Mouse (Mus musculus) thymus, adult 2 months (tissue): ENCODE measurements around the gene 2010111I01Rik. TPM values are rescaled to one million over a fixed set of nuclear protein-coding genes. Genes with fewer than 3 reads are reported as not detected.

Experiments
- DNase-seq: peaks from one replicate; pipeline ENCODE4 v3.0.0; 2021
- H3K27ac ChIP-seq: fragments of 200-500 bp; 2 replicates; pipeline ENCODE4 v1.5.1; 2012; ENCODE audit warnings: low read length, control low read depth; ENCODE audit not compliant: control insufficient read depth, insufficient read depth
- H3K27me3 ChIP-seq: fragments of 200-500 bp; 2 replicates; pipeline ENCODE4 v1.6.1; 2012; ENCODE audit warnings: mild to moderate bottlenecking, low read length, moderate library complexity, mixed read lengths; ENCODE audit not compliant: control insufficient read depth, insufficient read depth
- H3K36me3 ChIP-seq: fragments of 200-500 bp; 2 replicates; pipeline ENCODE4 v1.6.1; 2012; ENCODE audit warnings: mild to moderate bottlenecking, low read length, moderate library complexity; ENCODE audit not compliant: control insufficient read depth, insufficient read depth
- H3K4me1 ChIP-seq: fragments of 200-500 bp; replicated peaks from 2 replicates; pipeline ENCODE4 v1.6.1; 2012; ENCODE audit warnings: low read length; ENCODE audit not compliant: control insufficient read depth, insufficient read depth
- H3K4me3 ChIP-seq: fragments of 200-500 bp; 2 replicates; pipeline ENCODE4 v1.5.1; 2012; ENCODE audit warnings: mild to moderate bottlenecking, low read length, control low read depth, moderate library complexity; ENCODE audit not compliant: control insufficient read depth, insufficient read depth
- CTCF ChIP-seq: fragments of 200-500 bp; IDR thresholded peaks from 2 replicates; pipeline ENCODE4 v1.5.1; 2012; ENCODE audit warnings: mild to moderate bottlenecking, control low read depth, low read length, moderate library complexity, borderline replicate concordance; ENCODE audit not compliant: control insufficient read depth, poor library complexity, insufficient read depth; ENCODE audit errors: extremely low read depth
- POLR2A ChIP-seq: fragments of 200-500 bp; IDR thresholded peaks from 2 replicates; pipeline ENCODE4 v1.6.1; 2012; ENCODE audit warnings: mild to moderate bottlenecking, low read length, control low read depth, moderate library complexity; ENCODE audit not compliant: control insufficient read depth, poor library complexity, insufficient read depth; ENCODE audit errors: extremely low read depth
- WGBS: fragments of 180-500 bp; shearing (Covaris S2); methylation state at CpG from one replicate; pipeline ENCODE4 v1.1.7; 2018; 5-methylcytosine and 5-hydroxymethylcytosine counted together
- polyA plus RNA-seq: library from polyadenylated mRNA; depleted of rRNA; stranded (reverse); fragments of >200 nt; gene quantifications from 2 replicates; pipeline ENCODE4 v1.2.3, GENCODE M21; 2012

Gene 2010111I01Rik
- polyA plus RNA-seq, 1 experiment, result 61.4 TPM

DNA sequence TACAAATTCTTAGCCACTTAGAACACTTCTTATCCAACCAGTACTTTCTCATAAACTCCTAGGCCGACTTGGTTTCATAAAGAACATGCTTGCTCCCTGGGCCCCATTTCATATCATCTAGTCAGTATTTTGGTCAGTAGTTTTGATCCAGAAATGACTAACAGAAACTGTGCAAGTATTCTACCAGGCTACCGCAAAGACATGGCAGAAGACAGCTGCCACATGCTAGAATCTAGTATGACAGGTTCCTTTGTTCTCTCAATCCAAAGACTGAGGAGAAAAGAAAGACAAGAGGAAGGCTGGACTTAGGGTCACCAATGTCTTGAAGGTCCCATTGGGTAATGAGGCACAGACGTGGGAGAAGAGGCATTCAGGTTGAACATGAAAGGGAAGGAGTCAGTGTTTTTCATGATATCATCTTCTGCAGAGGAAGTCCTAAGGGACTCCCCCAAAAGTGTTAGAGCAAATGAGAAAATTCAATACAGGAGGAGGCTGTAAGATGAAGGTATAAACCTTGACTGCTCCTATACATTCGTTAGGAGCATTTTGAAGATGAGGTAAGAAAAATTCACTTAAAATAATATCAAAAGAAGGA is 216.0 kb downstream of the 2010111I01Rik start:
- Histone ChIP-seq H3K27ac (no peak overlapping the region), H3K4me3 (no peak overlapping the region), H3K4me1 (no peaks in the 10 kb centered on the region), H3K36me3 (no peaks in the 10 kb centered on the region), H3K27me3 (no peaks in the 10 kb centered on the region)
- WGBS, result 85% methylated on average over 4 of the region's 4 CpGs
- TF ChIP-seq CTCF, result no peak
- no peak for TF ChIP-seq POLR2A
- DNase-seq, result no peak

DNA sequence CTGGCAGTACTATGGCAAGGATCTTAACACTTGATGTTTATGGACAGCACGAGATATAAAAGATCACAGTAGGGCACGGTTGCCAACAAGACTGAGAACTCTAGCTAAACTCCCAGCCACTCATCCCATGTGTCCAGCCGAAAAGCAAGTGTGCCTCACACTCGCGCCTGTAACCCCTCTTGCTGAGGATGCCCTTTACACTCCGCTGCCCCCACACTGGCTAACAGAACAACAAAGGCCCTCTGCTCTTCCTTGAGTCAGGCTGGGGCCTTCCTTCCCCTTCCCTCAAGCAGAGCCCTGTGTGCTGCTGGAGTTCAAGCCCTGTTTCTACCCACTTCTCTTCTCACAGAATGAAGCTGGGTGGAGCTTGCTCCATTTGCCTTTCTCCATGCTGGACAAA is 220.3 kb downstream of the 2010111I01Rik start:
- no peak overlapping the region for H3K4me3 ChIP-seq
- H3K36me3 ChIP-seq, result no peaks in the 10 kb centered on the region
- no peak for DNase-seq
- WGBS, result 93% methylated on average over 6 of the region's 6 CpGs
- no peak for TF ChIP-seq POLR2A
- no peak for TF ChIP-seq CTCF
- H3K4me1 ChIP-seq, result peaks cover 12% of the 10 kb centered on the region
- H3K27me3 ChIP-seq, result no peaks in the 10 kb centered on the region
- H3K27ac ChIP-seq, result no peak overlapping the region

DNA sequence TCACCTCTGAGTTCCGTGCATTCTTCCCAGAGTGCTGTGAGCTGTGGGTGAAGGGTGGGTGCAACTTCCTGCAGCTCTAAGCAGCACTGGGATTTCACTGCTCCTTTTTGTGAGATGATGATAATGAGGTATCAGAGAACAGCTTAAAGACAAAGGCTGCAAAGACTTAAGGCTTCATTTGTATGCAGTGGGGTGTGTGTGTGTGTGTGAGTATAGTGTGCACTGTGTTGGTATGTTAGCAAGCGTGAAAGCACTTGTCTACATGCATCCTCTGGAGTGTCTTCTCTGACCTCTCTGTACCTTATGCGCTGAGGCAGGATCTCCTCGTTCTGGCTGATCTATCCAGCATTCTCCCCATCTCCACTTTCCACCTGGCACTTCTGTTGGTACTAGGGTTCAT is 221.5 kb downstream of the 2010111I01Rik start:
- no peak for TF ChIP-seq POLR2A
- no peak for TF ChIP-seq CTCF
- no peak for DNase-seq

DNA sequence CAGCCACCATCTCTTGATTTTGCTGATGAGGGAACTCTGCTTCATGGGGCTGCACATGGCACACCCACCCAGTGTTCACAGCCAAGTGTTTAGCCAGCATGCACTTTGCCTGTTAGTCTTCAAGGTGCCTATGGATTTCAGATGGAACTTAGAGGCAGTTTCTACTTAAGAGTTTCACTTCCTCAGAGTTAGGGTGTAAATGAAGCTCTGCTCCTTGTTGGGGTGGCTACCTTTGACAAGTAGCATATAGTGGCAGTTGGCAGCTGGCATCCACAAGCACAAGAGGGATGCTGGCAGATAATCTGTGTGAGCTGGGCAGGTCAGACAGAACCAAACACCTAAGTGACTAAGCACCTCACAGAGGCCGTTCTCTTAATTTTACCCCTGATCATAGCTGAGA is 221.9 kb downstream of the 2010111I01Rik start:
- TF ChIP-seq CTCF (no peak), POLR2A (no peak)
- DNase-seq, result no peak
- H3K27ac ChIP-seq, result no peak overlapping the region; the same call in 1 of the 2 replicates
- 87% methylated on average over 1 of the region's 1 CpGs for WGBS
- H3K27me3 ChIP-seq, result no peaks in the 10 kb centered on the region
- H3K4me1 ChIP-seq, result peaks cover 12% of the 10 kb centered on the region
- H3K4me3 ChIP-seq, result no peak overlapping the region
- no peaks in the 10 kb centered on the region for H3K36me3 ChIP-seq

More for the DNA sequence above, 221.5 kb downstream of the 2010111I01Rik start:
- peaks cover 12% of the 10 kb centered on the region for H3K4me1 ChIP-seq
- no peak overlapping the region for H3K27ac ChIP-seq
- H3K4me3 ChIP-seq, result no peak overlapping the region
- no peaks in the 10 kb centered on the region for H3K36me3 ChIP-seq
- no peaks in the 10 kb centered on the region for H3K27me3 ChIP-seq
- 96% methylated on average over 4 of the region's 4 CpGs for WGBS

DNA sequence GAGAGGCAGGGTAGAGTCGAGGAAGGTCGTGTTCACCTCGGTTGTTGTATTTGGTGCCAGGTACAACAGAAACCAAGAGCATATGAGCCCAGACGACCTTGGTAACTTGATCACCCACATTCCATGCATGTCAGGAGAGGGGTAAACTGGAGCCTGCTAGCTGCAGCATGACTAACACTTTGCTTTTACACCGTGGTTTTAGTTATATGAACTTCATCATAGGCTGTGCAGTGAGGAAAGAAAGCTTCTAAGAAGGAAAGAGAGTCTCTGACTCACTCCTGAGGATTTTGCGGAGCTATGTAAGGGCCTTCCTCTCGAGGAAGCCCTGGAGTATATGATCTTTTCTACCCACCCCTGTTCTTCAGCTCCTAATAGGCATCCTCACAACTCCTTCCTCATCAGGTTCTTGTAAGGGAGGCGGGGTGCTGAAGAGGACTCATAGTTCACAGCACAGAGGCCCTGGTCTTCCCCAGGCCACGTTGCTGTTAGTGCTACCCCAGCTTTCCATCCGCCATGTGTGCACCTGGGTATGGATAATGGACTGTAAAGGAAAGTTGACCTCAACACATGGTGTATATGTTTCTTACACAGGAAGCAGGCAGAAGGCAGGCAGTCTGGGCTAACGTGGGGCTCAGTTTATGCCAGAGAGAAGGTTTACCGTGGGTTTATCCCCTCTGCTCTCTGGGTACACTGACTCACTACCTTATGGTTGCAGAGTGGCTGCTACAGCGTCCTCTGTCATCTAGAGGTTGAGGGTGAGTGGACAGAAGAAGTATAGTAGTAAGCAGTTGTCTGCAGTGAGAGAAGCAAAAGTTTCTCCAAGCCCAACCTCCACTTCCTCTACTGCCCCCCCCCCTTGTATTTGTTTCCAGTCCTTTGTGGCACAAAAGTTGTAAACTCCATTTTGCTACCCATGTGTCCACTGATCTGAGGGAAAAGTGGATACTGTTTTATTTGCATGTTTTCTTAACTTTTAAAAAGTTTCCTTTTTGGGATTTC is 222.8 kb downstream of the 2010111I01Rik start:
- H3K27me3 ChIP-seq, result no peaks in the 10 kb centered on the region
- TF ChIP-seq POLR2A, result no peak
- TF ChIP-seq CTCF, result no peak
- H3K4me1 ChIP-seq, result peaks cover 12% of the 10 kb centered on the region
- no peaks in the 10 kb centered on the region for H3K36me3 ChIP-seq
- H3K27ac ChIP-seq, result no peak overlapping the region
- no peak overlapping the region for H3K4me3 ChIP-seq
- 74% methylated on average over 13 of the region's 13 CpGs for WGBS
- no peak for DNase-seq

DNA sequence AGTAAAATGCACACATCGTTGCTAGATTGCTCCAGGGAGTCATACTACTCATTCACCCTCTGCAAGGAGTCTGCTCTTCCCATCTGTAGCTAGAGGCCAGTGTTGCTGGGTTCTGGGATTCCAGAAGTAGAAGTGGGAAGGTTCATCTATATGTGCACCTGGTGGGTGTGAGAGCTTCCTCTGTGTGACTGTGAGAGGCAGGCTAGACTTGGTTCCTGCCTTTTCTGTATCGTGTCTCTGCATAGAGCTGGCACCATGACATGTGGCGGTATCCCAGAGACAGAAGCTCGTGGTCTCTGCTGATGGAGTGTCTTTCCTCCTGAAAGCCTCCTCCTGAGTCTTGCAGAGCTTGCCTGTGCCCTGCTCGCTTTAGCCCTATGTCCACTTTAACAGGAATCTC is 223.6 kb downstream of the 2010111I01Rik start:
- Histone ChIP-seq H3K4me3 (no peak overlapping the region), H3K36me3 (no peaks in the 10 kb centered on the region), H3K27me3 (no peaks in the 10 kb centered on the region), H3K4me1 (peaks cover 12% of the 10 kb centered on the region), H3K27ac (no peak overlapping the region)
- 74% methylated on average over 5 of the region's 5 CpGs for WGBS
- no peak for DNase-seq
- no peak for TF ChIP-seq CTCF
- TF ChIP-seq POLR2A, result no peak

DNA sequence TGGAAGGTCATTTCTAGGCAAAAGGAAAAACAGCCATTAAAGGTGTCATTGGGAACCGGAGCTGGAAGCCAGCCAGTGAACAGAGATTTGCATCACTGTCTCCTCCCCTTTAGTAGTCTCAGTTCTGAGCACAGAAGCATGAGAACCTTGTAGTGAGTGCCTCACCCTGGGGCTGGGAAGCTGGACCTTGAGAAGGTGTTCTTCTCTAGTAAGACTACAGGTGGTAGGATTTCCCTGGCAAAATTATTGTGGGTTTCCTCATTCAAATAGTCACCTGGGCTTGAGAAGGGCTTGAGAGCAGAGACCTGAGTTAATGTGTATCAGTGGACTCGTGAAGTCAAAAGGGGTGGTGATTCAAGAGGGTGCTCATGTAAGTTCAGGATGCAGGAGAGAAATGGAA is 224.1 kb downstream of the 2010111I01Rik start:
- Histone ChIP-seq H3K27ac (no peak overlapping the region), H3K36me3 (no peaks in the 10 kb centered on the region), H3K27me3 (no peaks in the 10 kb centered on the region), H3K4me1 (peaks cover 12% of the 10 kb centered on the region), H3K4me3 (no peak overlapping the region)
- DNase-seq, result no peak
- 93% methylated on average over 2 of the region's 2 CpGs for WGBS
- TF ChIP-seq POLR2A, result no peak
- TF ChIP-seq CTCF, result no peak
